Mouse (Mus musculus): ENCODE measurements around the gene Nenf. TPM values are rescaled to one million over a fixed set of nuclear protein-coding genes. Genes with fewer than 3 reads are reported as not detected.
A peak's percentile ranks its signal among the peaks of the same experiment; 100 is the strongest.

The Nenf gene
- polyA plus RNA-seq, 1 experiment from 2014 or later: 145 TPM

DNA sequence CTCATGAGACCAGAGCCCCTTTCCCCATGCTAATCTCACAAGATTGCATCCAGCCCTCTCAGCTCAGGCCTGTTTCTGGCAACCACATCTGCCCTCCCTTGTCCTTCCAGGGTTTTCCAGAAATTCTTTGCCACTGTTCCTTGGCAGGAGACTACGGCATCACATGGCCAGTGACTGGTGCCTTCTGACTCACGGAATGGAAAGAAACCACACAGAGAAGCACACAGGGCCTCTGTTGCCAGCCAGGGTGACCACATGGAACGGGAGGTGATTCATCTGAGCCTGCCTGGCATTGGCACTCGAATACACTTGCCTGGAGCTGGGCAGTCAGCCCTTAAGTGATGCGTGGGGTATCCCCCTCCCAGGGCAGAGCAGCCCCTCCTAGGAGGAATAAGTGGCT lies 25.6 kb downstream of the Nenf start:
- ATAC-seq (peak; percentile 90), DNase-seq (ENCODE audit: low read depth, low spot score) (peak; percentile 96)
- ChIA-PET POLR2A (no interaction called here), CTCF (interaction anchor here (1.0 to 2.2 kb wide), 2 partner anchors 10 to 15 kb away, joined by 5 to 10 read pairs; no protein-coding TSS in a partner anchor)
- no peaks in the 10 kb centered on the region for H3K27me3 ChIP-seq
- no peak for TF ChIP-seq CTCF (IDR thresholded peaks at IDR 0.05)
- in situ Hi-C loops (cut with MboI; ENCODE audit: low pct_unique_long_range_greater_than_20kb): no loop called here

DNA sequence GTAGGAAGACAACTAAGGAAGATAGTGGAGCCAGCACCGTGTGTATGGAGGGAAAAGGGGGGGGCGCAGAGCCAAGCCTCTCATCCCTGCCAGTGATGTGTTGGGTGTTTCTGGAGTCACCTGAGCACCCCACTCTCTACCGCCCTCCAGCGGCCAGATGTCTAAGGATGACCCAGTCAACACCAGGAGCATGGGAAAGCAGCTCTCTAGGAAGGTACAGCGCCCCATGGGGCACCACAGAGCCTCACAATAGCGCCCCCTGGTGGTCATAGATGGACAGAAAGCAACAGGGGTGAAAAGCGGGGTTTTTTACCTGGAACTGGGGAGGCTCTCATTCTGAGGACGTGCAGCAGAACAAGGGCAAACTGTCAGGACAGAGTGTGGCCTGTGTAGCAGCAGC lies 29.2 kb downstream of the Nenf start:
- ChIA-PET CTCF (interaction anchor here (1.0 to 3.3 kb wide), 7 partner anchors 9 to 274 kb away, joined by 3 to 12 read pairs (median 4); no protein-coding TSS in a partner anchor), POLR2A (no interaction called here)
- H3K27me3 ChIP-seq: no peaks in the 10 kb centered on the region
- no peak for DNase-seq (ENCODE audit: low read depth, low spot score)
- no peak for TF ChIP-seq CTCF (IDR thresholded peaks at IDR 0.05)
- ATAC-seq: no peak
- in situ Hi-C loops (cut with MboI; ENCODE audit: low pct_unique_long_range_greater_than_20kb): no loop called here

DNA sequence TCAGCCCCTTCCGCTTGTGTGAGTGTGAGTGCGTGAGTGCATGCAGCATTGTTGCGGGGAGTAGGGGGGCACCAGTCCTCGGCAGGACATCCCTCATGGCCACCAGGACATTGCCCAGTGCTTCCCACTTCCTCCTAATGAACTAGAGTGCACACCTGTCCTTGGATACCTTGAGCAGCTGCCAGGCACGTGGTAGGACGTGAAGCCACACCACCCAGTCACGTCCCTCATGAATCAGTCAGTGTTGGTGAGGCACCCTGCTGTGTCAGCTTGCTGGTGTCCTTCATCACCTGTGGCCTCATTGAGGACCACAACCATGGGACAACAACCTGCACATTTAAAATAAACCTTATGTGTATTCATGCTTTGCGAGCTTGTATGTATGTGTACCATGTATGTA lies 33.5 kb downstream of the Nenf start:
- CTCF ChIA-PET: interaction anchor here (1.4 to 2.1 kb wide), 2 partner anchors 9 to 28 kb away, joined by 3 to 6 read pairs; no protein-coding TSS in a partner anchor
- no peaks in the 10 kb centered on the region for H3K27me3 ChIP-seq
- POLR2A ChIA-PET: no interaction called here
- in situ Hi-C loops (cut with MboI; ENCODE audit: low pct_unique_long_range_greater_than_20kb): no loop called here
- DNase-seq (ENCODE audit: low read depth, low spot score) (no peak), ATAC-seq (no peak)
- no peak for TF ChIP-seq CTCF (IDR thresholded peaks at IDR 0.05)

DNA sequence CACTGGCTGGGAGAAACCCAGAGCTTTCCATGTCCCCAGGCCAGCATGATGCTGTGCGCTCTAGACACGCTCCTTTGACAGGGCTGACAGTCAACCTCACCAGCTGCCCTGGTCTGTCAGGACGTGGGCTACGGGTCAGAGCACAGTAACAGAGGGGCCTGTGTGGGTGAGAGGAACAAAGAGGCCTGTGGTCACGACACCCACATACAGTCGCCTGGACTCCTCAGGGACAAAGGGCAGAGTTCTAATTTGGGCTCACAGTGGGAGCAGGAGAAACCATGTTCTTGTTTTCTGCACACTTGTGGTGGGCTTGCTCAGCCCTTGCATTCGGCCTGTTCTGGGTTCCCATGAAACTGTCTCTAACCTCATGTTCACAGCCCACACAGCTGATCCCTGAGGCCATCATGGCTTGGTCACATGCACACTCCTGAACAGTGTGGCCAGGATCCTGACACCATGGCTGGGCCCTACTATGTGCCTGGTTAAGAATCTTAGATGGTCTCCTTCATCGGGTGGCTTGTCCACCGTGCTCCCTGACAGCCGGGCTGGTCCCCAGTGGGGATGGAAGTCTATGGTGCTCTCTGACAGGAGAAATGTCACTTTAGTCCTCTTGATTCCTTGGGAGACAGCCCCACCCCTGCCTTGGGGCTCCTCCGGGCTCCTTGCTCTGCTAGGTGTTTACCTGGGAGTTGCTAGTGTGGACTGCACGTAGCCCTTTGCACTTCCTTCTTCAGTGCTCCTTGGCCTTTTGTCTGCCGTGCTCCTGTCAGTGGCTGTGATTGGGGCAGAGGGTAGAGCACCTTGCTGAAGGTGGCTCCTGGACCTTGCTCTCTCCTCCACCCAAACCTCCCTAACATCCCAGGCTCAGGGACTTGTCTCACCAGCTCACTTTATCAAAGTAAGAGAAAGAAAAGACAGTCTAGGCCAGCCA lies 34.6 kb downstream of the Nenf start:
- no peak for TF ChIP-seq CTCF (IDR thresholded peaks at IDR 0.05)
- DNase-seq (ENCODE audit: low read depth, low spot score) (no peak), ATAC-seq (no peak)
- in situ Hi-C loops (cut with MboI; ENCODE audit: low pct_unique_long_range_greater_than_20kb): no loop called here
- no peaks in the 10 kb centered on the region for H3K27me3 ChIP-seq
- ChIA-PET POLR2A (no interaction called here), CTCF (interaction anchor here (0.5 to 2.3 kb wide), 5 partner anchors 9 to 29 kb away, joined by 3 to 6 read pairs (median 5); no protein-coding TSS in a partner anchor)

DNA sequence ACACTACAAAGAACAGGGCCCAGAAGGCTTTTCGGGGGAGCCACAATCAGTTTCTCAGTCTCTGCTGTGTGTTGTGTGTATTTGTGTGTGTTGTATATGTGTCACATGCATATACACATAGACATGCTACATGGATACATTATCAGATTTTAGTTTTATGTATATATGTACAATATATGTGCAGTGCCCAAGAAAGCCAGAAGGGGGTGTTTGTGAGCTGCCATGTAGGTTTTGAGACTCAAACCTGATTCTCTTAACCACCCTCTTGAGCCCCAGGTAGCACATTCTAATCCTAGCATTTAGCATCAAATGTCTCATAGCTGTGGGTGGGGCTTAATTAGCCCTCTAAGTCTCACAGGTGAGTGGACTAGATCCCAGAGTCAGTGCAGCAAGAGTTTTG lies 35.7 kb downstream of the Nenf start:
- in situ Hi-C loops (cut with MboI; ENCODE audit: low pct_unique_long_range_greater_than_20kb): no loop called here
- CTCF ChIA-PET: interaction anchor here (1.4 to 2.3 kb wide), 3 partner anchors 10 to 17 kb away, joined by 5 to 6 read pairs (median 6); no protein-coding TSS in a partner anchor
- no peak for DNase-seq (ENCODE audit: low read depth, low spot score)
- ATAC-seq: no peak
- no peak for TF ChIP-seq CTCF (IDR thresholded peaks at IDR 0.05)
- POLR2A ChIA-PET: no interaction called here
- H3K27me3 ChIP-seq: no peaks in the 10 kb centered on the region

DNA sequence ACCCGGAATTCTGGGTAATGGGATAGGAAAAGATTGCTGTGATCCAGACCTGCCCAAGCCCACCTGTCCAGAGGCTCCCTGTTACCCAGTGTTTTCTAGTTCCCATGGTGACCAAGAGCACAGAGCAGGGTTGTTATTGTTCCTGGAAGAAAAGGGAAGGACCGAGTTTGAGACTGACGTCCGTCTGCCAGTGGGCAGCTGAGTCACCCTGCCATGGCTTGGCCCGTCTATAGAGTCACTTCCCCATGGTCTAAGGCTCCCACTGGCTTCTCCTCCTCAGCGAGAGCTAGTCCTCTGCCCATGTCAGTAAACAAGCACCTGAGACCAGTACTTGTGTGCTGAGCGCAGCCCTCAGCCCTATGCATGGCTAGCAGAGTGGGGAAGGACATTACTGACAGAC lies 36.8 kb downstream of the Nenf start:
- ChIA-PET CTCF (no interaction called here), POLR2A (interaction anchor here (1.6 kb wide), 1 partner anchor 14 kb away, joined by 3 read pairs; no protein-coding TSS in a partner anchor)
- DNase-seq (ENCODE audit: low read depth, low spot score) (no peak), ATAC-seq (no peak)
- no peaks in the 10 kb centered on the region for H3K27me3 ChIP-seq
- no peak for TF ChIP-seq CTCF (IDR thresholded peaks at IDR 0.05)
- in situ Hi-C loops (cut with MboI; ENCODE audit: low pct_unique_long_range_greater_than_20kb): no loop called here

DNA sequence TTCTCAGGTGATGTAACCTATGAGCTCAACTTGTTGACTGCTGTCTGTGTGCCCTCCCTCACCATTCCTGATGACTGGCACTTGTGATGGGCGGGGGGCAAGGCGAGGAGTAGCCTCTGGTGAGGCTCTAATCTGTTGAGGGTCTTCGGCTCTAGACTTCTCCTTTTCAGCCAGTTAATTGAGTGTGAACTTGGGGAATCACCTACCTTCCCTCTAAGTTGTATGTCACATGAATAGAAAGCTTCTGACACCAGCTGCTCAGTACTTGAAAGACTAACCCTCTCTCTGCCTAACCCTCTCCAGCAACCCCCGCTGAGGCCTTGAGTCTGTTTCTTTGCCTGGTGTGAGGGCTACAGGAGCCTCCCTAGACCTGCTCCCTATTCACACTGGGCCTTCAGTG lies 39.7 kb downstream of the Nenf start:
- CTCF ChIA-PET: interaction anchor here (0.7 to 2.6 kb wide), 8 partner anchors 9 to 98 kb away, joined by 3 to 12 read pairs (median 4); no protein-coding TSS in a partner anchor
- POLR2A ChIA-PET: interaction anchor here (0.7 kb wide), 1 partner anchor 239 kb away, joined by 3 read pairs; no protein-coding TSS in a partner anchor
- in situ Hi-C loops (cut with MboI; ENCODE audit: low pct_unique_long_range_greater_than_20kb): loop anchor here (5.0 to 10.0 kb wide), 2 partner anchors 101 to 184 kb away; partner anchors contain the start of gene Batf3
- no peak for TF ChIP-seq CTCF (IDR thresholded peaks at IDR 0.05)
- no peak for ATAC-seq
- H3K27me3 ChIP-seq: no peaks in the 10 kb centered on the region
- DNase-seq (ENCODE audit: low read depth, low spot score): no peak

DNA sequence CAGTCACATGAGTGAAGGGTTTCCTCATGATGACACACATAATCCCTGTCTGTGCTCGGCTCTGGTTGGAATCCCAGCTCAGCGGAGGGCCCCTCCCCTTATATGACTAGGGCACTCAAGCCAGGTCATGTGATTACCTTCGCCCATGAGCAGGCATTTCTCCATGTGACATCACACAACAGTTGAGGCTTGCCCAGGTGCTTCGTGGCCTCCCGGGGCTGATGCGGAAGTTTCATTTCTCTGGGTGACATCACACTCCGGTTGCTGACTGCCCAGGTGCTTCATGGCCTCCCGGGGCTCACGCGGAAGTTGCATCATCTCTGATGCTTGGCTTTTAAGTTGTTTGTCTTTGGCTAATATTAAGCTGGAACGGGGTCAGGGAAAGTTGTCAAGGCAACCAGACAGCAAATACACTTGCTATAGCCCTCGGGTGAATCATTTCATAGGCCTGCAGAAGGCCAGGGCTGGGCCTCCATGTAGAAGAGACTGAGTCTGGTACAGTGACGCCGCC lies 40.4 kb downstream of the Nenf start:
- ChIA-PET POLR2A (interaction anchor here (1.1 kb wide), 1 partner anchor 50 kb away, joined by 3 read pairs; no protein-coding TSS in a partner anchor), CTCF (interaction anchor here (0.7 to 2.6 kb wide), 8 partner anchors 10 to 126 kb away, joined by 3 to 12 read pairs (median 4); no protein-coding TSS in a partner anchor)
- no peak for TF ChIP-seq CTCF (IDR thresholded peaks at IDR 0.05)
- in situ Hi-C loops (cut with MboI; ENCODE audit: low pct_unique_long_range_greater_than_20kb): loop anchor here (5.0 to 10.0 kb wide), 2 partner anchors 100 to 183 kb away; partner anchors contain the start of gene Batf3
- no peaks in the 10 kb centered on the region for H3K27me3 ChIP-seq
- DNase-seq (ENCODE audit: low read depth, low spot score) (peak; percentile 98), ATAC-seq (peak; percentile 85)

DNA sequence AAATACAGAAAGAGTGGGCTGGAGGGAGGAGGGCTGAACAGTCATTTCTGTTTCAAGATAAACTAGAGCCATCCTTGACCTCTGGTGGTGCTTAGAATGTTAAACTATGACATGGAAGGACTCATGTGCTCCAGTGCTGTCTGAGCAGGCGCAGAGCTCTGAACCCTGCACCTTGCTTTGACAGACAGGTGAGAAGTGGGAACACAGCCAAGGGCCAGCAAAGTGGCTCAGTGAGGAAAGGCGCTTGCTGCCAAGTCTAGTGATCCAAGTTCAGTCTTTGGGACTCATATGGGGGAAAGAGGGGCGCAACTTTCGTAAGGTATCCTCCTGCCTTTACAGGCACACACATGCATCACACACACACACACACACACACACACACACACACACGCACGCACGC lies 41.8 kb downstream of the Nenf start:
- POLR2A ChIA-PET: interaction anchor here (0.7 kb wide), 1 partner anchor 51 kb away, joined by 4 read pairs; no protein-coding TSS in a partner anchor
- H3K27me3 ChIP-seq: no peaks in the 10 kb centered on the region
- no peak for TF ChIP-seq CTCF (IDR thresholded peaks at IDR 0.05)
- in situ Hi-C loops (cut with MboI; ENCODE audit: low pct_unique_long_range_greater_than_20kb): loop anchor here (5.0 to 10.0 kb wide), 2 partner anchors 99 to 181 kb away; partner anchors contain the start of gene Batf3
- ATAC-seq: no peak
- DNase-seq (ENCODE audit: low read depth, low spot score): no peak
- CTCF ChIA-PET: interaction anchor here (1.6 to 2.6 kb wide), 2 partner anchors 11 kb away, joined by 3 to 12 read pairs; no protein-coding TSS in a partner anchor

DNA sequence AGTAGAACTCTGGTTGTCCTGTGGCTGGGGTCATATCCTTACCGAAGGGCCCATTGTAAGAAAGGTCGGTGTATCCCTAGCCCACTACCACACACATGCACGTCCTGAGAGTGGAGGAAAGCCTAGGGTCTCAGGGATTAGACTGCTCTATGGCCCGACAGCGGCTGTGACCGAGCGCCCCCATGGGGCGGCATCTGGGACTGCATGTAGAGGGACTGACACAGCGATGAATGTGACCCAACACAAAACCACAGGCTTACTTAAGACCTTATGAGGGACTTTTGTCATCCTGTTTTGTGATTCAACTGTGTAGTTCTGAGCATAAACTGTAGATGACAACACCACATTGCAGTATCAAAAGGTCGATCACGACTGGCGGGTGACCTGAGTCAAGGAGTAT lies 42.5 kb downstream of the Nenf start:
- in situ Hi-C loops (cut with MboI; ENCODE audit: low pct_unique_long_range_greater_than_20kb): loop anchor here (5.0 to 10.0 kb wide), 2 partner anchors 98 to 181 kb away; partner anchors contain the start of gene Batf3
- TF ChIP-seq CTCF (IDR thresholded peaks at IDR 0.05): no peak
- no peak for DNase-seq (ENCODE audit: low read depth, low spot score)
- ChIA-PET POLR2A (no interaction called here), CTCF (interaction anchor here (0.9 to 2.6 kb wide), 4 partner anchors 11 to 150 kb away, joined by 3 to 12 read pairs (median 4); no protein-coding TSS in a partner anchor)
- no peak for ATAC-seq
- no peaks in the 10 kb centered on the region for H3K27me3 ChIP-seq
